Mouse (Mus musculus) layer of hippocampus, adult 8-10 months (tissue): ENCODE measurements around the gene Psg21. TPM values are rescaled to one million over a fixed set of nuclear protein-coding genes. Genes with fewer than 3 reads are reported as not detected.
"Not testable (repeated sequence)": the region's sequence is repeated elsewhere in the genome, so short reads cannot be mapped to it uniquely, and the experiment has no call there.

Experiments used
- DNase-seq, 2 experiments: peaks; one replicate each; pipeline ENCODE4 v3.0.0; 2022; ENCODE audit warnings: low spot score in 2 of 2
- total RNA-seq, 4 experiments: library from RNA; stranded (reverse); gene quantifications; 2 replicates each; pipeline ENCODE4 v1.2.4; 2022

The Psg21 gene
- total RNA-seq: not detected

DNA sequence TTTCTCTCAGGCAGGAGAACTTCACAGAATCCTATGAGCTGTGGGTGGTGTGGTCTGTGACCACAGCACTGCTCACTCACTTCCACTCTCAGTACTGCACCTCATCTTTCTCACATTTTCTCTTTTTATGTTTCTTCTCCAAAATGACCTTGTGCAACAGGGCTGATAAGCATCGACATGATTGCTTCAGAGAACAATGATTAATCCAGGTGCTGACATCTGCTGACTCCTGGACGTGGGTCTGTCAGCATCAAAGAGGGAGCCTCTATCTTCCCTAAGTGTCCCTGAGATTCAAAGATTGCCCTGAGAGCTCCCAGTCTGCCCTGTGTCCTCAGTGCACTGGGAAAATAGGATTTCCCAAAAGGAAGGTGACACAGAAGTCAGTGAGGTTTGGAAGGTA is at the start of gene Psg21:
Psg21 (minus strand) TSS at position 101 of the 400 bp plus-strand sequence.
- DNase-seq: not testable (repeated sequence)

DNA sequence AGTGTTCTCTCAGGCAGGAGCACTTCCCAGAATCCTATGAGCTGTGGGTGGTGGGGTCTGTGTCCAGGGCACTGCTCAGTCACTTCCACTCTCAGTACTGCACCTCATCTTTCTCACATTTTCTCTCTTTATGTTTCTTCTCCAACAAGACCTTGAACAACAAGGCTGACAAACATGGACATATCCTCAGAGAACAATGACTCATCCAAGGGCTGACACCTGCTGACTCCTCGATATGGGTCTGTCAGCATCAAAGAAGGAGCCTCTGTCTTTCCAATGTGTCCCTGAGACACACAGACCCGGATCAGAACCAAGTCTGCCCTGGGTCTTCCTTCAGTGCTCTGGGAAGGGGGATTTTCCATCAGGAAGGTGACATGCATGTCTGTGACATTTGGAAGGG is 29.6 kb upstream of the Psg21 start, which contains the start of gene Psg20:
Psg20 (minus strand) TSS at position 101 of the 400 bp plus-strand sequence.
- DNase-seq: no peak

DNA sequence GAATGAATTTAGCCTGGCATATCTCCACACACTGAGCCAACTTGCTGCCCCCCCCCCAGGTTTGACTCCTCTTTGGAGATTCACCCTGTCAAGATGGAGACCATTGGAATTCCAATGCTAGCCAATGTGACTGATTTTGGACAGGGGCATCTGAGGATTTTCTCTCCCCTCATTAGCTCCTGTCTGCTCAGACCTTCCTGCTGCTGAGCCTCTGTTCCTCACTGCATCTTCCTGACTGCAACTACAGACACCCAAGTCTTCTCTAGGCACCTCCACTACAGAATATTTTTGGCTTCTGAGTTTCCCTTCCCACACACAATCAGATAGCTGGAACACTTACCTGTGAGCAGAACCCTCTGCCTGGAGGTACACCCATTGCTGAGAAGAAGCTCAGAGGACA is 29.1 kb upstream of the Psg21 start:
- no peak for DNase-seq

DNA sequence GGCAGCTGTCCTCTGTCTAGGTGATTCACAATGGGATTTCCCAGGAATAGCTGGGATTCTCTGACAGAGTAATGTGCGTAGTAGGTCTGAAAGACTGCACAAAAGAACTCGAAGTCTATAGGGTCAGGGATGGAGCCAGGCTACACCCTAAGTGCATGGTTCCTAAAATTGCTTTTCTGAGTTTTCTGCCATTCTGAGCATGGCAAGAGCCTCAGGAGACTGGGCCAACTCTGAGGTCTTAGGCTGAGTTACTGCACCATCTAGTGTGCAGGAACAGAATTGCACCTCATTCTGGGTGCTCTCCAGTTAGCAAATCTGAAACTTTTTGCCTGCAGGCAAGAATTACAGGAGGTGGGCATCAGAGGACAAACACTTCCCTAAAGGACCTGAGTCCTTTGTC is 23.2 kb upstream of the Psg21 start:
- peak in 1 of 2 experiments; percentile 9 for DNase-seq

DNA sequence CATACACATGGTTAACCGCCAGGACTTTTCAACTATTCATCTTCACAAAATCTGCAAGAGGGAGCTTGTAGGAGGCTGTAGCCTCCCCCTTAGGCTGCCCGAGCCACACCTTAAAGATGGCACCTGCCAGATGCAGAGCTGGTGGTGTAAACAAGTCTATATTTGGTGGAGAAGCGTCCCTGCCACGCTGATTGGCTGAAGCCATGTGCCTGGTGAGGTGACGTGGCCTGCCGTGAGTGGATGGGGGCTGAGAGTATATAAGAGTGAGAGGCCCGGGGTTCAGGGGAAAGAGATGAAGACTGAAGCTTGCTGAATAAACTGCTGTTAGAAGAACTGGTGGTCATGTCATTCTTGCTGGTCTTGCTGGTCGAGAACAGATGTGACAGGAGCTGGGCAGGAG is 29.6 kb downstream of the Psg21 start:
- not testable (repeated sequence) for DNase-seq

DNA sequence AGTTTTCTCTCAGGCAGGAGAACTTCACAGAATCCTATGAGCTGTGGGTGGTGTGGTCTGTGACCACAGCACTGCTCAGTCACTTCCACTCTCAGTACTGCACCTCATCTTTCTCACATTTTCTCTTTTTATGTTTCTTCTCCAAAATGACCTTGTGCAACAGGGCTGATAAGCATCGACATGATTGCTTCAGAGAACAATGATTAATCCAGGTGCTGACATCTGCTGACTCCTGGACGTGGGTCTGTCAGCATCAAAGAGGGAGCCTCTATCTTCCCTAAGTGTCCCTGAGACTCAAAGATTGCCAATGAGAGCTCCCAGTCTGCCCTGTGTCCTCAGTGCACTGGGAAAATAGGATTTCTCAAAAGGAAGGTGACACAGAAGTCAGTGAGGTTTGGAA is 40.1 kb downstream of the Psg21 start, which contains the start of gene Psg23:
Psg23 (minus strand) TSS at position 101 of the 400 bp plus-strand sequence.
- DNase-seq: not testable (repeated sequence)

Other genes with a start within 250 kb of the Psg21 start
- not detected for gene Psg28, start 224.7 kb downstream of the Psg21 start, total RNA-seq
- not detected for gene Psg26, start 172.5 kb downstream of the Psg21 start, total RNA-seq
- not detected for gene Psg25, start 124.5 kb downstream of the Psg21 start, total RNA-seq
- not detected for gene Psg27, start 89.4 kb downstream of the Psg21 start, total RNA-seq
- gene Psg23, start 40.2 kb downstream of the Psg21 start, total RNA-seq: not detected
- gene Psg20, start 29.5 kb upstream of the Psg21 start, total RNA-seq: not detected
- not detected for gene Psg22, start 61.4 kb upstream of the Psg21 start, total RNA-seq
- not detected for gene Psg19, start 141.8 kb upstream of the Psg21 start, total RNA-seq
- gene Psg17, start 164.9 kb upstream of the Psg21 start, total RNA-seq: under 1 TPM in 1 of 4 experiments, not detected in 3; 0.14 TPM
- gene Mill2, start 183.2 kb upstream of the Psg21 start, total RNA-seq: 1 to 10 TPM; 1.9 to 2.6 (median 2.2) TPM
- gene Pglyrp1, start 214.6 kb upstream of the Psg21 start, total RNA-seq: 10 to 100 TPM; 11.2 to 15.5 (median 13.4) TPM